Mouse (Mus musculus): ENCODE results near the gene Rpusd1. TPM values are rescaled to one million over a fixed set of nuclear protein-coding genes. Genes with fewer than 3 reads are reported as not detected.
"Not testable (repeated sequence)": the region's sequence is repeated elsewhere in the genome, so short reads cannot be mapped to it uniquely, and the experiment has no call there.

The Rpusd1 gene
- polyA plus RNA-seq, 1 experiment: 13.0 TPM

- Histone ChIP-seq H3K27me3 (ENCODE audit: control insufficient read depth, insufficient read depth, insufficient read length) (peaks cover 19% of the 10 kb centered on the region), H3K4me3 (no peak within 1 kb of the TSS), H3ac (ENCODE audit: control insufficient read depth, insufficient read length) (no peak within 1 kb of the TSS), H3K4me2 (ENCODE audit: low read depth) (no peak within 1 kb of the TSS), H3K79me2 (ENCODE audit: control insufficient read depth, insufficient read depth) (no peaks in the 10 kb centered on the region), H3K36me3 (ENCODE audit: control insufficient read depth, insufficient read depth) (no peaks in the 10 kb centered on the region)
- TF ChIP-seq E2F4 (IDR thresholded peaks at IDR 0.05; ENCODE audit: insufficient read depth) (no peak), MYOG (IDR thresholded peaks at IDR 0.05; ENCODE audit: control insufficient read depth in 1 of 3, insufficient read depth in 1 of 3, insufficient read length in 2 of 3, low read depth in 2 of 3) (no peak), REST (IDR thresholded peaks at IDR 0.05; ENCODE audit: insufficient read depth, insufficient read length) (no peak), TCF12 (IDR thresholded peaks at IDR 0.05; ENCODE audit: insufficient read depth, poor library complexity, severe bottlenecking) (no peak), CEBPB (IDR thresholded peaks at IDR 0.05; ENCODE audit: insufficient read depth, poor library complexity, severe bottlenecking) (no peak), MYOD1 (IDR thresholded peaks at IDR 0.05; ENCODE audit: control insufficient read depth in 1 of 3, insufficient read length in 2 of 3, low read depth in 2 of 3) (no peak), TCF3 (IDR thresholded peaks at IDR 0.05; ENCODE audit: insufficient read length, low read depth) (no peak), POLR2A (IDR thresholded peaks at IDR 0.05; ENCODE audit: insufficient read length, low read depth) (no peak), USF1 (IDR thresholded peaks at IDR 0.05; ENCODE audit: low read depth) (no peak)
Measured at GRCm38 (mm10) chr17:25735745-25736144, 8.3 kb downstream of the Rpusd1 start, which contains the start of gene Mslnl. TSS of gene Mslnl (plus strand) at chr17:25736042.

GRCm38 (mm10) chr17:25738861-25739260 lies 11.4 kb downstream of the Rpusd1 start:
- H3K4me2 ChIP-seq (ENCODE audit: low read depth): no peak overlapping the region
- no peak overlapping the region for H3K4me3 ChIP-seq
- H3ac ChIP-seq (ENCODE audit: control insufficient read depth, insufficient read length): no peak overlapping the region
- no peak for TF ChIP-seq POLR2AphosphoS2 (IDR thresholded peaks at IDR 0.05; ENCODE audit: insufficient read length, low read depth)
- TF ChIP-seq MYOD1 (IDR thresholded peaks at IDR 0.05; ENCODE audit: control insufficient read depth in 1 of 3, insufficient read length in 2 of 3, low read depth in 2 of 3): no peak
- TF ChIP-seq E2F4 (IDR thresholded peaks at IDR 0.05; ENCODE audit: insufficient read depth): no peak
- TF ChIP-seq MAX (IDR thresholded peaks at IDR 0.05; ENCODE audit: low read depth): no peak
- no peak for TF ChIP-seq USF1 (IDR thresholded peaks at IDR 0.05; ENCODE audit: low read depth)
- no peak for TF ChIP-seq TCF12 (IDR thresholded peaks at IDR 0.05; ENCODE audit: insufficient read depth, poor library complexity, severe bottlenecking)
- TF ChIP-seq TCF3 (IDR thresholded peaks at IDR 0.05; ENCODE audit: insufficient read length, low read depth): no peak
- TF ChIP-seq POLR2A (IDR thresholded peaks at IDR 0.05; ENCODE audit: insufficient read length, low read depth): no peak
- no peak for TF ChIP-seq CEBPB (IDR thresholded peaks at IDR 0.05; ENCODE audit: insufficient read depth, poor library complexity, severe bottlenecking)
- TF ChIP-seq MYOG (IDR thresholded peaks at IDR 0.05; ENCODE audit: control insufficient read depth in 1 of 3, insufficient read depth in 1 of 3, insufficient read length in 2 of 3, low read depth in 2 of 3): no peak
- TF ChIP-seq REST (IDR thresholded peaks at IDR 0.05; ENCODE audit: insufficient read depth, insufficient read length): no peak
- no peak for TF ChIP-seq SRF (IDR thresholded peaks at IDR 0.05; ENCODE audit: control insufficient read depth, insufficient read length, low read depth)
- H3K36me3 ChIP-seq (ENCODE audit: control insufficient read depth, insufficient read depth): no peaks in the 10 kb centered on the region
- H3K79me2 ChIP-seq (ENCODE audit: control insufficient read depth, insufficient read depth): no peaks in the 10 kb centered on the region
- peaks cover 24% of the 10 kb centered on the region for H3K27me3 ChIP-seq (ENCODE audit: control insufficient read depth, insufficient read depth, insufficient read length)

GRCm38 (mm10) chr17:25741471-25741870 lies 14.0 kb downstream of the Rpusd1 start:
- not testable (repeated sequence) for H3K4me2 ChIP-seq (ENCODE audit: low read depth); H3K36me3 ChIP-seq (ENCODE audit: control insufficient read depth, insufficient read depth); H3K4me3 ChIP-seq

GRCm38 (mm10) chr17:25743831-25744230 lies 16.4 kb downstream of the Rpusd1 start:
- no peaks in the 10 kb centered on the region for H3K36me3 ChIP-seq (ENCODE audit: control insufficient read depth, insufficient read depth)
- no peak overlapping the region for H3K4me2 ChIP-seq (ENCODE audit: low read depth)
- H3K79me2 ChIP-seq (ENCODE audit: control insufficient read depth, insufficient read depth): no peaks in the 10 kb centered on the region
- H3K27me3 ChIP-seq (ENCODE audit: control insufficient read depth, insufficient read depth, insufficient read length): peaks cover 13% of the 10 kb centered on the region
- H3K4me3 ChIP-seq: no peak overlapping the region
- H3ac ChIP-seq (ENCODE audit: control insufficient read depth, insufficient read length): no peak overlapping the region
- TF ChIP-seq POLR2A (IDR thresholded peaks at IDR 0.05; ENCODE audit: insufficient read length, low read depth): no peak
- TF ChIP-seq REST (IDR thresholded peaks at IDR 0.05; ENCODE audit: insufficient read depth, insufficient read length): no peak
- no peak for TF ChIP-seq USF1 (IDR thresholded peaks at IDR 0.05; ENCODE audit: low read depth)
- peak; percentile 44 for TF ChIP-seq POLR2AphosphoS2 (IDR thresholded peaks at IDR 0.05; ENCODE audit: insufficient read length, low read depth)

More at GRCm38 (mm10) chr17:25741471-25741870, 14.0 kb downstream of the Rpusd1 start:
- H3ac ChIP-seq (ENCODE audit: control insufficient read depth, insufficient read length); H3K79me2 ChIP-seq (ENCODE audit: control insufficient read depth, insufficient read depth): not testable (repeated sequence)
- peaks cover 24% of the 10 kb centered on the region for H3K27me3 ChIP-seq (ENCODE audit: control insufficient read depth, insufficient read depth, insufficient read length)

GRCm38 (mm10) chr17:25744311-25744710 lies 16.8 kb downstream of the Rpusd1 start:
- H3K79me2 ChIP-seq (ENCODE audit: control insufficient read depth, insufficient read depth): no peaks in the 10 kb centered on the region
- H3ac ChIP-seq (ENCODE audit: control insufficient read depth, insufficient read length): no peak overlapping the region
- no peak for TF ChIP-seq MYOD1 (IDR thresholded peaks at IDR 0.05; ENCODE audit: control insufficient read depth in 1 of 3, insufficient read length in 2 of 3, low read depth in 2 of 3)
- TF ChIP-seq POLR2AphosphoS2 (IDR thresholded peaks at IDR 0.05; ENCODE audit: insufficient read length, low read depth): peak; percentile 37
- H3K36me3 ChIP-seq (ENCODE audit: control insufficient read depth, insufficient read depth): no peaks in the 10 kb centered on the region
- no peak overlapping the region for H3K4me2 ChIP-seq (ENCODE audit: low read depth)
- no peak overlapping the region for H3K4me3 ChIP-seq
- peaks cover 8% of the 10 kb centered on the region for H3K27me3 ChIP-seq (ENCODE audit: control insufficient read depth, insufficient read depth, insufficient read length)

- H3K79me2 ChIP-seq (ENCODE audit: control insufficient read depth, insufficient read depth): no peaks in the 10 kb centered on the region
Measured at GRCm38 (mm10) chr17:25748238-25748637, 20.8 kb downstream of the Rpusd1 start.

More at GRCm38 (mm10) chr17:25748238-25748637, 20.8 kb downstream of the Rpusd1 start:
- Histone ChIP-seq H3K4me2 (ENCODE audit: low read depth) (no peak overlapping the region), H3K4me3 (no peak overlapping the region), H3K36me3 (ENCODE audit: control insufficient read depth, insufficient read depth) (no peaks in the 10 kb centered on the region), H3ac (ENCODE audit: control insufficient read depth, insufficient read length) (no peak overlapping the region), H3K27me3 (ENCODE audit: control insufficient read depth, insufficient read depth, insufficient read length) (no peaks in the 10 kb centered on the region)
- no peak for TF ChIP-seq POLR2AphosphoS2 (IDR thresholded peaks at IDR 0.05; ENCODE audit: insufficient read length, low read depth)
- TF ChIP-seq MYOD1 (IDR thresholded peaks at IDR 0.05; ENCODE audit: control insufficient read depth in 1 of 3, insufficient read length in 2 of 3, low read depth in 2 of 3): no peak
- no peak for TF ChIP-seq MAX (IDR thresholded peaks at IDR 0.05; ENCODE audit: low read depth)
- TF ChIP-seq TCF12 (IDR thresholded peaks at IDR 0.05; ENCODE audit: insufficient read depth, poor library complexity, severe bottlenecking): no peak
- no peak for TF ChIP-seq REST (IDR thresholded peaks at IDR 0.05; ENCODE audit: insufficient read depth, insufficient read length)
- no peak for TF ChIP-seq POLR2A (IDR thresholded peaks at IDR 0.05; ENCODE audit: insufficient read length, low read depth)
- no peak for TF ChIP-seq USF1 (IDR thresholded peaks at IDR 0.05; ENCODE audit: low read depth)
- no peak for TF ChIP-seq MYOG (IDR thresholded peaks at IDR 0.05; ENCODE audit: control insufficient read depth in 1 of 3, insufficient read depth in 1 of 3, insufficient read length in 2 of 3, low read depth in 2 of 3)
- no peak for TF ChIP-seq CEBPB (IDR thresholded peaks at IDR 0.05; ENCODE audit: insufficient read depth, poor library complexity, severe bottlenecking)
- no peak for TF ChIP-seq SRF (IDR thresholded peaks at IDR 0.05; ENCODE audit: control insufficient read depth, insufficient read length, low read depth)
- no peak for TF ChIP-seq E2F4 (IDR thresholded peaks at IDR 0.05; ENCODE audit: insufficient read depth)
- TF ChIP-seq TCF3 (IDR thresholded peaks at IDR 0.05; ENCODE audit: insufficient read length, low read depth): no peak

All from myocyte (in vitro differentiated cells).